Mouse (Mus musculus): ENCODE data around the gene Eif4ebp2. TPM values are rescaled to one million over a fixed set of nuclear protein-coding genes. Genes with fewer than 3 reads are reported as not detected.

The Eif4ebp2 gene
- polyA plus RNA-seq, 1 experiment from 2014 or later = 34.8 TPM

GRCm38 (mm10) chr10:61418131-61418900 is 34.1 kb downstream of the Eif4ebp2 start:
- peak overlapping the region; percentile 46 for H3K4me2 ChIP-seq (ENCODE audit: low read depth)
- no peak overlapping the region for H3K27ac ChIP-seq (ENCODE audit: low read depth, low read length)
- H3K4me1 ChIP-seq (ENCODE audit: control insufficient read depth, insufficient read depth, low read length) = peaks cover 4% of the 10 kb centered on the region; the same call in 1 of the 2 replicates
- H3K4me3 ChIP-seq (ENCODE audit: low read depth, low read length) = peak overlapping the region; percentile 27
- no peaks in the 10 kb centered on the region for H3K36me3 ChIP-seq (ENCODE audit: control insufficient read depth, insufficient read depth, low read length)
- H3K9ac ChIP-seq (ENCODE audit: low read length) = no peak overlapping the region
- H3K27me3 ChIP-seq (ENCODE audit: control insufficient read depth, insufficient read depth, low read length) = peaks cover 46% of the 10 kb centered on the region
- ATAC-seq (ENCODE audit: insufficient read depth, low FRiP score, low TSS enrichment) = no peak
- DNase-seq (ENCODE audit: low spot score) = peak; percentile 51
- WGBS = 2% methylated on average over 46 of the region's 50 CpGs
- H3K9me3 ChIP-seq (ENCODE audit: control insufficient read depth, low read length) = no peaks in the 10 kb centered on the region

GRCm38 (mm10) chr10:61417672-61418071 is 34.8 kb downstream of the Eif4ebp2 start, which contains the start of gene Nodal:
Gene Nodal, plus strand, starts transcription at chr10:61417972.
- no peaks in the 10 kb centered on the region for H3K36me3 ChIP-seq (ENCODE audit: control insufficient read depth, insufficient read depth, low read length)
- H3K27ac ChIP-seq (ENCODE audit: low read depth, low read length) = no peak within 1 kb of the TSS
- no peak for ATAC-seq (ENCODE audit: insufficient read depth, low FRiP score, low TSS enrichment)
- H3K27me3 ChIP-seq (ENCODE audit: control insufficient read depth, insufficient read depth, low read length) = peaks cover 46% of the 10 kb centered on the region
- peaks cover 4% of the 10 kb centered on the region; the same call in 1 of the 2 replicates for H3K4me1 ChIP-seq (ENCODE audit: control insufficient read depth, insufficient read depth, low read length)
- peak within 1 kb of the TSS; percentile 46 for H3K4me2 ChIP-seq (ENCODE audit: low read depth)
- peak within 1 kb of the TSS; percentile 27 for H3K4me3 ChIP-seq (ENCODE audit: low read depth, low read length)
- WGBS = 18% methylated on average over 10 of the region's 10 CpGs
- DNase-seq (ENCODE audit: low spot score) = peak; percentile 14
- H3K9me3 ChIP-seq (ENCODE audit: control insufficient read depth, low read length) = no peaks in the 10 kb centered on the region
- no peak within 1 kb of the TSS for H3K9ac ChIP-seq (ENCODE audit: low read length)

GRCm38 (mm10) chr10:61417046-61417445 is 35.4 kb downstream of the Eif4ebp2 start:
- Histone ChIP-seq H3K9ac (ENCODE audit: low read length) (no peak overlapping the region), H3K4me2 (ENCODE audit: low read depth) (no peak overlapping the region), H3K27ac (ENCODE audit: low read depth, low read length) (no peak overlapping the region), H3K9me3 (ENCODE audit: control insufficient read depth, low read length) (no peaks in the 10 kb centered on the region), H3K4me1 (ENCODE audit: control insufficient read depth, insufficient read depth, low read length) (peaks cover 4% of the 10 kb centered on the region; the same call in 1 of the 2 replicates), H3K36me3 (ENCODE audit: control insufficient read depth, insufficient read depth, low read length) (no peaks in the 10 kb centered on the region), H3K27me3 (ENCODE audit: control insufficient read depth, insufficient read depth, low read length) (peaks cover 46% of the 10 kb centered on the region), H3K4me3 (ENCODE audit: low read depth, low read length) (no peak overlapping the region)
- no peak for ATAC-seq (ENCODE audit: insufficient read depth, low FRiP score, low TSS enrichment)
- no peak for DNase-seq (ENCODE audit: low spot score)
- WGBS = 23% methylated on average over 2 of the region's 2 CpGs

- WGBS = 12% methylated on average over 7 of the region's 7 CpGs
- ATAC-seq (ENCODE audit: insufficient read depth, low FRiP score, low TSS enrichment) = no peak
- no peaks in the 10 kb centered on the region for H3K36me3 ChIP-seq (ENCODE audit: control insufficient read depth, insufficient read depth, low read length)
- H3K27me3 ChIP-seq (ENCODE audit: control insufficient read depth, insufficient read depth, low read length) = peaks cover 46% of the 10 kb centered on the region
- H3K9me3 ChIP-seq (ENCODE audit: control insufficient read depth, low read length) = no peaks in the 10 kb centered on the region
- no peak overlapping the region for H3K4me2 ChIP-seq (ENCODE audit: low read depth)
- no peak overlapping the region for H3K9ac ChIP-seq (ENCODE audit: low read length)
- H3K4me3 ChIP-seq (ENCODE audit: low read depth, low read length) = no peak overlapping the region
- no peak overlapping the region for H3K27ac ChIP-seq (ENCODE audit: low read depth, low read length)
- H3K4me1 ChIP-seq (ENCODE audit: control insufficient read depth, insufficient read depth, low read length) = peaks cover 4% of the 10 kb centered on the region; the same call in 1 of the 2 replicates
- no peak for DNase-seq (ENCODE audit: low spot score)
These were observed 35.9 kb downstream of the Eif4ebp2 start for GRCm38 (mm10) chr10:61416561-61416960.

GRCm38 (mm10) chr10:61415890-61416289 is 36.6 kb downstream of the Eif4ebp2 start:
- no peak overlapping the region for H3K4me3 ChIP-seq (ENCODE audit: low read depth, low read length)
- H3K9ac ChIP-seq (ENCODE audit: low read length) = no peak overlapping the region
- no peak for ATAC-seq (ENCODE audit: insufficient read depth, low FRiP score, low TSS enrichment)
- H3K4me2 ChIP-seq (ENCODE audit: low read depth) = no peak overlapping the region
- peaks cover 46% of the 10 kb centered on the region for H3K27me3 ChIP-seq (ENCODE audit: control insufficient read depth, insufficient read depth, low read length)
- 10% methylated on average over 8 of the region's 8 CpGs for WGBS
- peaks cover 4% of the 10 kb centered on the region; the same call in 1 of the 2 replicates for H3K4me1 ChIP-seq (ENCODE audit: control insufficient read depth, insufficient read depth, low read length)
- H3K9me3 ChIP-seq (ENCODE audit: control insufficient read depth, low read length) = no peaks in the 10 kb centered on the region
- no peak for DNase-seq (ENCODE audit: low spot score)
- H3K27ac ChIP-seq (ENCODE audit: low read depth, low read length) = no peak overlapping the region
- H3K36me3 ChIP-seq (ENCODE audit: control insufficient read depth, insufficient read depth, low read length) = no peaks in the 10 kb centered on the region

- no peak overlapping the region for H3K4me2 ChIP-seq (ENCODE audit: low read depth)
- no peaks in the 10 kb centered on the region for H3K36me3 ChIP-seq (ENCODE audit: control insufficient read depth, insufficient read depth, low read length)
- H3K4me3 ChIP-seq (ENCODE audit: low read depth, low read length) = no peak overlapping the region
- H3K9ac ChIP-seq (ENCODE audit: low read length) = no peak overlapping the region
- H3K27me3 ChIP-seq (ENCODE audit: control insufficient read depth, insufficient read depth, low read length) = peaks cover 43% of the 10 kb centered on the region
- 68% methylated on average over 3 of the region's 3 CpGs for WGBS
- ATAC-seq (ENCODE audit: insufficient read depth, low FRiP score, low TSS enrichment) (no peak), DNase-seq (ENCODE audit: low spot score) (no peak)
- H3K27ac ChIP-seq (ENCODE audit: low read depth, low read length) = no peak overlapping the region
- no peaks in the 10 kb centered on the region for H3K9me3 ChIP-seq (ENCODE audit: control insufficient read depth, low read length)
- H3K4me1 ChIP-seq (ENCODE audit: control insufficient read depth, insufficient read depth, low read length) = peaks cover 4% of the 10 kb centered on the region; the same call in 1 of the 2 replicates
These were observed 37.2 kb downstream of the Eif4ebp2 start for GRCm38 (mm10) chr10:61415240-61415639.

GRCm38 (mm10) chr10:61412910-61413625 is 39.4 kb downstream of the Eif4ebp2 start:
- ATAC-seq (ENCODE audit: insufficient read depth, low FRiP score, low TSS enrichment) (no peak), DNase-seq (ENCODE audit: low spot score) (no peak)
- no peak overlapping the region for H3K4me2 ChIP-seq (ENCODE audit: low read depth)
- no peak overlapping the region for H3K27ac ChIP-seq (ENCODE audit: low read depth, low read length)
- H3K9ac ChIP-seq (ENCODE audit: low read length) = no peak overlapping the region
- H3K4me1 ChIP-seq (ENCODE audit: control insufficient read depth, insufficient read depth, low read length) = no peaks in the 10 kb centered on the region
- peaks cover 21% of the 10 kb centered on the region for H3K27me3 ChIP-seq (ENCODE audit: control insufficient read depth, insufficient read depth, low read length)
- WGBS = 54% methylated on average over 21 of the region's 21 CpGs
- H3K4me3 ChIP-seq (ENCODE audit: low read depth, low read length) = no peak overlapping the region
- no peaks in the 10 kb centered on the region for H3K9me3 ChIP-seq (ENCODE audit: control insufficient read depth, low read length)
- H3K36me3 ChIP-seq (ENCODE audit: control insufficient read depth, insufficient read depth, low read length) = no peaks in the 10 kb centered on the region

- DNase-seq (ENCODE audit: low spot score) = no peak
- no peak overlapping the region for H3K4me3 ChIP-seq (ENCODE audit: low read depth, low read length)
- no peak overlapping the region for H3K4me2 ChIP-seq (ENCODE audit: low read depth)
- H3K27ac ChIP-seq (ENCODE audit: low read depth, low read length) = no peak overlapping the region
- no peaks in the 10 kb centered on the region for H3K27me3 ChIP-seq (ENCODE audit: control insufficient read depth, insufficient read depth, low read length)
- no peak overlapping the region for H3K9ac ChIP-seq (ENCODE audit: low read length)
- H3K4me1 ChIP-seq (ENCODE audit: control insufficient read depth, insufficient read depth, low read length) = no peaks in the 10 kb centered on the region
- no peaks in the 10 kb centered on the region for H3K36me3 ChIP-seq (ENCODE audit: control insufficient read depth, insufficient read depth, low read length)
- ATAC-seq (ENCODE audit: insufficient read depth, low FRiP score, low TSS enrichment) = no peak
- 23% methylated on average over 9 of the region's 9 CpGs for WGBS
- no peaks in the 10 kb centered on the region for H3K9me3 ChIP-seq (ENCODE audit: control insufficient read depth, low read length)
These were observed 42.3 kb downstream of the Eif4ebp2 start for GRCm38 (mm10) chr10:61410193-61410592.

Measured in neural tube, embryonic 11.5 days (tissue).